Comparison of ENCODE assay signal across 8 mouse cellular contexts in the genomic region with DNA sequence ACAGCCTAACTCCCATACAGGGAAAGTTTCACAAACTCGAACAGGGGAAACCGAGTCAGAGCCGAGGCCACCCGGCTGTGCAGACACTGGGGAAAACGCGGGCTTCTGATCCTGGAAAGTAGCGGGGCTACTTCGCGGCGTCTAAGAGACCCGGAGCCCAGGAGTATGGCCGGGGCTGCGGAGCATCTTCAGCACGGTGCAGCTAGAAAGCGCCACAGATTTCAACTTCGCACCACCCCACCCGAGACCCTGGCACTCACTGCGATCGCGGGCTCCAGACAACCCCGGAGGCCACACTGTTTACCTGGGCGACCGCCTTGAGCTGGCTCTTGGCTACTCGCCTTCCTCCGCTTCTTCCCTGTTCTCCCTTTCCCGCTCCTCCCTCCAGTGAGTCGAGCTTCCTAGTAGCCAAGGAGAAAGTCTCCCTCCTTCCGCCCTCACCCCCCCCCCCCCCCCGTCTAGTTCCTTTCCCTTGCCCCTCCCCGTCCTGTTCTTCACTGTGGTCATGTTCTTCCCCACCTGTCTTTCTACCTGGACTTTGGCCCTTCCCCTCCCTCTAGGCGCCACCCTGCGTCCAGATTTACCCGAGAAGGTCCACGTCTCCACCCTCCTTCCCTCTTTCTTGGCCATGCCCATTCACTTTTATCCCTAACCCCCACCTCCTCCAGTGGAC. TPM values are rescaled to one million over a fixed set of nuclear protein-coding genes. Genes with fewer than 3 reads are reported as not detected.
DNase-seq lines count a peak whose midpoint lies in the region; ATAC-seq and TF ChIP-seq lines count a peak whose summit lies in the region.

A gene (minus strand): TSS at position 376 of the 673 bp plus-strand sequence.

- TF ChIP-seq POLR2A in ES-Bruce4 (IDR thresholded peaks at IDR 0.05; ENCODE audit: insufficient read depth, low read length) = no peak

- DNase-seq in heart, embryonic 10.5 days (ENCODE audit: low spot score) = no peak
- DNase-seq in heart, postnatal 36 days = no peak
- DNase-seq in hindbrain, embryonic 14.5 days (ENCODE audit: low spot score) = no peak
- peak; percentile 85 for DNase-seq in midbrain, embryonic 11.5 days (ENCODE audit: low spot score, missing footprints)
- DNase-seq in left cerebral cortex, adult 9 months (ENCODE audit: low spot score in 2 of 2) = no peak
- DNase-seq in cerebellum, adult 9-10 months = no peak
- DNase-seq in layer of hippocampus, postnatal 25 days (ENCODE audit: extremely low spot score in 1 of 2, low spot score in 1 of 2) = no peak

- TF ChIP-seq EP300 in ES-Bruce4 (IDR thresholded peaks at IDR 0.05; ENCODE audit: insufficient read depth, low read depth, low read length) = no peak

- no peaks in the 10 kb centered on the region for H3K9me3 ChIP-seq in heart, embryonic 10.5 days
- H3K9me3 ChIP-seq in ES-Bruce4 (replicated peaks; ENCODE audit: control insufficient read depth, insufficient read depth, low read length, poor library complexity, severe bottlenecking) = no peaks in the 10 kb centered on the region
- no peaks in the 10 kb centered on the region for H3K9me3 ChIP-seq in hindbrain, embryonic 14.5 days (ENCODE audit: control insufficient read depth, low read length)
- no peaks in the 10 kb centered on the region for H3K9me3 ChIP-seq in midbrain, embryonic 11.5 days (ENCODE audit: control insufficient read depth, low read length)

- no peaks in the 10 kb centered on the region for H3K36me3 ChIP-seq in heart, embryonic 10.5 days
- H3K36me3 ChIP-seq in ES-Bruce4 (ENCODE audit: control insufficient read depth, insufficient read depth, low read length, poor library complexity, severe bottlenecking) = no peaks in the 10 kb centered on the region
- H3K36me3 ChIP-seq in hindbrain, embryonic 14.5 days (replicated peaks; ENCODE audit: control insufficient read depth, insufficient read depth) = no peaks in the 10 kb centered on the region
- H3K36me3 ChIP-seq in midbrain, embryonic 11.5 days (ENCODE audit: control insufficient read depth, insufficient read depth, low read length) = no peaks in the 10 kb centered on the region

- ATAC-seq in hindbrain, embryonic 14.5 days (ENCODE audit: low FRiP score) = no peak
- ATAC-seq in midbrain, embryonic 11.5 days (ENCODE audit: low FRiP score) = no peak

- no peak within 1 kb of the TSS; the same call in 1 of the 2 replicates for H3K27ac ChIP-seq in heart, embryonic 10.5 days
- no peak within 1 kb of the TSS for H3K27ac ChIP-seq in ES-Bruce4 (ENCODE audit: insufficient read depth, low read length)
- no peak within 1 kb of the TSS for H3K27ac ChIP-seq in hindbrain, embryonic 14.5 days
- no peak within 1 kb of the TSS for H3K27ac ChIP-seq in midbrain, embryonic 11.5 days (ENCODE audit: low read depth, low read length)

- H3K4me3 ChIP-seq in heart, embryonic 10.5 days = peak within 1 kb of the TSS; percentile 46
- peak within 1 kb of the TSS; percentile 11 for H3K4me3 ChIP-seq in ES-Bruce4 (ENCODE audit: low read depth, low read length)
- peak within 1 kb of the TSS; percentile 4; the same call in 1 of the 2 replicates for H3K4me3 ChIP-seq in hindbrain, embryonic 14.5 days (replicated peaks; ENCODE audit: low read length)
- H3K4me3 ChIP-seq in midbrain, embryonic 11.5 days (ENCODE audit: low read depth, low read length) = no peak within 1 kb of the TSS

- H3K27me3 ChIP-seq in heart, embryonic 10.5 days (ENCODE audit: insufficient read depth, poor library complexity, severe bottlenecking) = peaks cover 93% of the 10 kb centered on the region
- no peaks in the 10 kb centered on the region for H3K27me3 ChIP-seq in ES-Bruce4 (ENCODE audit: control insufficient read depth, insufficient read depth, low read length, poor library complexity, severe bottlenecking)
- peaks cover 57% of the 10 kb centered on the region for H3K27me3 ChIP-seq in hindbrain, embryonic 14.5 days (ENCODE audit: control insufficient read depth, insufficient read depth, low read length)
- peaks cover 35% of the 10 kb centered on the region for H3K27me3 ChIP-seq in midbrain, embryonic 11.5 days (ENCODE audit: control insufficient read depth, insufficient read depth, low read length)

- peak within 1 kb of the TSS; percentile 50 for H3K9ac ChIP-seq in ES-Bruce4 (ENCODE audit: low read depth, poor library complexity, severe bottlenecking)
- no peak within 1 kb of the TSS for H3K9ac ChIP-seq in hindbrain, embryonic 14.5 days
- H3K9ac ChIP-seq in midbrain, embryonic 11.5 days (ENCODE audit: low read length) = no peak within 1 kb of the TSS

- H3K4me1 ChIP-seq in heart, embryonic 10.5 days = peaks cover 10% of the 10 kb centered on the region
- peaks cover 3% of the 10 kb centered on the region for H3K4me1 ChIP-seq in ES-Bruce4 (ENCODE audit: control insufficient read depth, insufficient read depth, low read length)
- H3K4me1 ChIP-seq in hindbrain, embryonic 14.5 days (replicated peaks; ENCODE audit: control insufficient read depth, insufficient read depth, low read length) = no peaks in the 10 kb centered on the region
- no peaks in the 10 kb centered on the region for H3K4me1 ChIP-seq in midbrain, embryonic 11.5 days (ENCODE audit: control insufficient read depth, insufficient read depth, low read length)

- H3K4me2 ChIP-seq in hindbrain, embryonic 14.5 days (replicated peaks) = peak within 1 kb of the TSS; percentile 15
- no peak within 1 kb of the TSS for H3K4me2 ChIP-seq in midbrain, embryonic 11.5 days

- TF ChIP-seq CTCF in ES-Bruce4 (IDR thresholded peaks at IDR 0.05; ENCODE audit: low read depth, low read length) = no peak

- WGBS in heart, embryonic 10.5 days = 10% methylated on average over 32 of the region's 34 CpGs
- 20% methylated on average over 33 of the region's 34 CpGs for WGBS in hindbrain, embryonic 14.5 days
- WGBS in midbrain, embryonic 11.5 days = 19% methylated on average over 31 of the region's 34 CpGs

- intact Hi-C loops in heart, postnatal 36 days (cut with DNase I) = loop anchor here (2.0 kb wide), 1 partner anchor 25 kb away; a partner anchor contains a TSS

RNA-seq across cellular contexts. Expression of the gene that starts here (rescaled TPM):
- polyA plus RNA-seq in heart, embryonic 10.5 days (2016; fragmentation: Nextera tagmentation; extraction: Ambion mirVana) = 1.6 and 2.9 TPM in 2 replicates
- total RNA-seq in heart, postnatal 36 days (2021) = 1 to 10 TPM; 6.5 to 7.5 TPM
- polyA plus RNA-seq in ES-Bruce4 (2011; ENCODE audit: insufficient read depth, insufficient read length, low read depth, missing spikeins) = 1.8 and 2.0 TPM in 2 replicates
- polyA plus RNA-seq in hindbrain, embryonic 14.5 days (2014; fragmentation: Nextera tagmentation; extraction: Ambion mirVana) = 0.21 and 0.41 TPM in 2 replicates
- 0.38 and 0.63 TPM in 2 replicates for polyA plus RNA-seq in midbrain, embryonic 11.5 days (2014; fragmentation: Nextera tagmentation; extraction: Ambion mirVana)
- under 1 TPM; 0.42 to 0.47 TPM for total RNA-seq in layer of hippocampus, postnatal 25 days (2021)

Comparison
In these comparisons a context has a peak if more than half of its experiments do, and no peak if none do; other contexts are left out.
1. RNA of the gene that starts here (total RNA-seq): 6.5 to 7.5 TPM in heart, postnatal 36 days; 0.42 to 0.47 TPM in layer of hippocampus, postnatal 25 days; every median in the first group is over 4 times any median in the second.
2. Peak in DNase-seq in midbrain, embryonic 11.5 days; RNA of the gene not detected or under 1 TPM.